Mouse (Mus musculus) spleen, postnatal 10 days (tissue): ENCODE data around the gene Nol12.

Experiments
- DNase-seq, 2 experiments: peaks; one replicate each; pipeline ENCODE4 v3.0.0; 2021 to 2022; ENCODE audit warnings: low spot score in 2 of 2

Nol12 gene

GRCm38 (mm10) chr15:78934784-78935320 lies at the start of gene Nol12:
Gene Nol12, plus strand, starts transcription at chr15:78934933.
- peak; percentile 80 to 84 for DNase-seq

GRCm38 (mm10) chr15:78889401-78889853 lies 45.3 kb upstream of the Nol12 start:
- no peak for DNase-seq

DNA sequence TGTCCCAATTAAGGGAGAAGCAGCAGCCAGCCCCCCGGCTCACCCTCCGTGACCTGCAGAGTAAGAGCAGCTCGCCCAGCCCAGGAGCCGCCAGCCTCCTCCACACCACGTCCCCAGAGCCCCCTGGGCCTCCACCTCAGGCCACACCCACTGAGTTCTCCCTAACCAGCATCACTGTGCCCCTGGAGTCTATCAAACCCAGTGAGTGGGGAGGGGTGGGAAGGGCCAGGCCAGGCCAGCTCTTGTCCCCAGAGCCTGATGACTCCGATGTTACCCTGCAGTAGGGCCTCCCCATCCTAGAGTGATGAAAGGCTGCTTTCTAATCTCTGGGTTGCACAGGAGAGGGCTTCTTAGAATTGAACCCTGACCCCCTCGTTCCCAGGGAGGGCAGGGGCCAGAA lies 42.3 kb upstream of the Nol12 start:
- no peak for DNase-seq

DNA sequence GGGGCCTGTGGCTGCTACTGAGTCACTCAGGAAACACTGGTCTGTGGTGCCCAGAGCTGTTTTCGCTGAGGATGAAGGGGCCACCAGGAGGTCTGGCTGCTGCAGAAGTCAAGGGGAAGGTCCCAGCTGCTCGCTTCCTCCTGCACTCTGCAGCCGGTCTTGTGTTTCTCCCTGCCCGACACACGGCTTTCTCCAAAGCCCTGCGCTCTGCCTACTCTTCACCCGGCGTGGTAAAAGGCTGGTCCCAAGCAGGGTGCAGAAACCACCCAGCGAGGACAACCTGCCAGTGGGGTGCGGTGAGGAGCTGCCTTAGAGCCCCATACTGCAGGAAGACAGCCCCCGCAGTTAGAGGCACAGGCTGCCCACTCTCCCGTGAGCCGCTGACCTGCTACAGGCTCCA lies 40.0 kb upstream of the Nol12 start:
- DNase-seq: peak; percentile 31 to 55

GRCm38 (mm10) chr15:78895741-78896140 lies 39.0 kb upstream of the Nol12 start:
- DNase-seq: no peak

GRCm38 (mm10) chr15:78896149-78896548 lies 38.6 kb upstream of the Nol12 start:
- DNase-seq: peak; percentile 28 to 38

DNA sequence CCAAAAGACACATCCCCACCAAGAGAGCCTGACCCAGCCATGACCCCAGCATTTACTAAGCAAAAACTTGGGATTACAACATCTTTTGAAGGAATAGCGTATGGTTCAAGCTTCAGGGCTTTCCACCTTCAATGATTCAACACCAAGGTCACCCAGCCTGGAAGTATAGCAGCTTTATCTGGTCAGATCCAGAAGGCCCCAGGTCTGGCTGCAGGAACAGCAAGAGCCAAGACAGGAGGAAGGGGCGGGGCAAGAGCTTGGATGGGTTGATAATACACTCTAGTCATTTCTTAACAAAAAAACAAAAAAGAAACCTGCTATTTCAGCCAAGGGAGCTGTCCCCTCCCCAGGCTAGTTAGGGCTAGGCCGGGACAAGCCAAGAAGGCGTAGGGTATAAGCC lies 37.2 kb upstream of the Nol12 start:
- peak in 1 of 2 experiments; percentile 61 for DNase-seq

- peak; percentile 48 to 55 for DNase-seq
Measured at GRCm38 (mm10) chr15:78898507-78899001, 36.2 kb upstream of the Nol12 start.

- DNase-seq: peak in 1 of 2 experiments; percentile 47
Measured at GRCm38 (mm10) chr15:78899409-78899739, 35.4 kb upstream of the Nol12 start, which contains the start of gene Gm49510. Gene Gm49510, plus strand, starts transcription at chr15:78899667.

- DNase-seq: peak; percentile 71 to 83
Measured at GRCm38 (mm10) chr15:78899740-78900584, 34.8 kb upstream of the Nol12 start, which contains the start of gene Sh3bp1. Gene Sh3bp1, plus strand, starts transcription at chr15:78899768.

DNA sequence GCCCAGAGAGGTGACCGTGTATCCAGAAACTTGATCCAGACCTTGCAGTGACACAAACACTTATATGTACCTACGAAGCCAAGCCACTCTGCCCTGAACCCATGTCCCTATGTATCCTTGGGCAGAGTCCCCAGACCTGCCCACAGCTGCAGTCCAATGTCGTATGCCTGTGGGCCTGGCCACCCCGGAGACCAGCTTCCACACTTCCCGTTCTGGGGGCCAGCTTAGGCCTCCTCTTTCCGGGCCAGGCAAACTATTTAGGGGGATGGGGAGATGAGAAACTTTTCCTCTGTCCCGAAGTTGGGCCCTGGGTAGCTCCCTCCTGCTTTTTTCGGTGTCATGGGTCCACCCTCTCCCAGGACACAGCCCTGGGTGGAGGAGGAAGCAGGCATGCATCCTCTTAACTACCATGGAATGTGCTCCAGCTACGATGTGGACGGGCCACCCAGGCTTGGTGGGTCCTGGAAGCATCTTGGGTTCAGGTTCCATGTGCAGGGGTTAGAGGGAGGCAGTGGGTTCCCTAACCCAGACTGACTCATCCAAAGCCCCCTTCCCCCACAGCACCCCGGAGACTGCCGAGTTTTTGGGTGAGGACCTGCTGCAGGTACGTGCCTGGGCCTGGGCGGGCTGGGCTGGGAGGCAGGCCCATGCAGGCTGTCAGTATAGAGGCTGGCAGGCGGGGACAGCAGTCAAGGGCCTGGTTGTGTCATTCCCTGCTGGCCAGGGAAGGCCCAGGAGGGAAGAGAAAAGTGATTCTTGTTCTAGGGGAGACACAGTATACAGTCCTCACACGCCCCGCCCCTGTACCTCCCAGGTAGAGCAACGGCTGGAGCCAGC lies 33.9 kb upstream of the Nol12 start:
- peak; percentile 41 for DNase-seq

- no peak for DNase-seq
Measured at GRCm38 (mm10) chr15:78901422-78901789, 33.3 kb upstream of the Nol12 start.

DNA sequence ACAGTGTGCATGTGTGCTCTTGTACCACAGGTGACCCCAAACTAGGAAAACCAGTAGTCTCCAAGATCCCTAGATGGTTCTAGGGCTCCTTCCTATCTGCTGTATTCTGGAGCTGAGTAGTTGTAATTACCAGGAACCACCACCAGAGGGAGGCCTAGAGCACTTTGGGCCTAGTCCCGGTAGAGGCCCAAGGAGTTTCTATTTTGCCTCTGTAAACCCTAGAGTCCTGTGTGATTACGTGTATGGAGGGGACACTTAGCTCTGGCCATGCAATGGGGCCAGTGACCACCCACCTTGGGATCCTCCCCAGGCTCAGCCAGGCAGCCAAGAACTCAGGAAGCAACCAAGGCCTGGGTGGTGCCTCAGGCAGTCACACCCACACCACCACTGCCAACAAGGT lies 31.5 kb upstream of the Nol12 start:
- DNase-seq: peak; percentile 83 to 91

DNA sequence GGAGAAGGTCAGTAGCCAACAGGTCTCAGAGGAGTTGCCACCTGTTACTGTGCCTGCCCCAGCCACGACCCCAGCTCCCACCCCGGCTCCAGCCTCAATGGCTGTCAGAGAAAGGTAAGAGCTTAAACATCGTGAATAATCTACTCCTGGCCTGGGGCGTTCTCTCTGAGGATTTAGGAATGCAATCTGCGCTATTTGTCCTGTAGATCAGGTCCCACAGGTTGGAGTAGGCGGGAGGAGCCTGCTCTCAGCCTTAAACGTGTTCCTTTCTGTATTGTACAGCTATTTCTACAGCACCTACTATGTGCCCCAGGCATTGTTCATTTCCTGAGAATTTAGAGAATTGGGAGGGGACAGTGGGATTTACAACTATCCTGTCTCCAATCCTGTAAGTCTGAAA lies 26.3 kb upstream of the Nol12 start:
- no peak for DNase-seq

GRCm38 (mm10) chr15:78908982-78909381 lies 25.8 kb upstream of the Nol12 start:
- no peak for DNase-seq

DNA sequence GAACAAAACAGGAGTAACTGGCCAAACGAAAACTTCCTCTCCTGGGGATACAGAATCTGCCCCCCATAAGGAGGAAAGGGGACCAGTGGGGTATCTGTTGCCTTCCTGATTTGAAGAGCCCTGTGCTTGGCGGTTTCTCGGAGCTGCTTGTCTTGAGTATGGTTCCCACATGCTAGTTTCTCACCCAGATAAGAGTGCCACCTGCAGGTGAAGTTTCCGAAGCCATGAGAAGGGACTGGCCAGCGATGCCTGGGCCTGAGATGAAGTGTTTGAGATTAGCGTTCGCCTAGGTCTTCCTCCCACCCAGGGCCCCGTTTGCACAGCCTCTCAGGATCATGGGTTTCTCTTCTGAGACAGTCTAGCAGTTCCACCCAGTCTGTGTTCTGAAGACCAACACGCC lies 22.7 kb upstream of the Nol12 start:
- DNase-seq: peak in 1 of 2 experiments; percentile 67

DNA sequence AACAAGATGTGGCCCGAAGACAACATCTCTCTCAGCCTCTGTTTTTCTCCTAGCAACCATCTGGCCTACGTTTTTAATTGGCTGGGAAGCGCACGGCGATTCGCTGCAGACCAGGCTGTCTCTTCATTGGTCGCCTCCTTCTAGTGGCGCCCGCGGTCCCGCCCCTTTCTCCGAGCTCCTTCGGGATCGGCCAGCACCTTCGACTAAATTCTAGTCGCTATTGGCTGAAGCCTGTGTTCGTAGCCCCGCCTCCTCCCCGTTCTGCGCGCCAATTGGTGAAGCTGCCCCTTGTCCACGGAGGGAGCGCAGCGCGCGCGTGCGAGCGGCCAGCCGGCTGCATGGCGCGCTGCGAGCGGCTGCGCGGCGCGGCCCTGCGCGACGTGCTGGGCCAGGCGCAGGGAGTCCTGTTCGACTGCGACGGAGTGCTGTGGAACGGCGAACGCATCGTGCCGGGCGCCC lies 21.1 kb upstream of the Nol12 start, which contains the start of gene Pdxp:
Gene Pdxp (plus strand): TSS at position 288 of the 459 bp plus-strand sequence.
- DNase-seq: peak; percentile 80 to 96

- no peak for DNase-seq
Measured at GRCm38 (mm10) chr15:78914091-78914822, 20.5 kb upstream of the Nol12 start.

DNA sequence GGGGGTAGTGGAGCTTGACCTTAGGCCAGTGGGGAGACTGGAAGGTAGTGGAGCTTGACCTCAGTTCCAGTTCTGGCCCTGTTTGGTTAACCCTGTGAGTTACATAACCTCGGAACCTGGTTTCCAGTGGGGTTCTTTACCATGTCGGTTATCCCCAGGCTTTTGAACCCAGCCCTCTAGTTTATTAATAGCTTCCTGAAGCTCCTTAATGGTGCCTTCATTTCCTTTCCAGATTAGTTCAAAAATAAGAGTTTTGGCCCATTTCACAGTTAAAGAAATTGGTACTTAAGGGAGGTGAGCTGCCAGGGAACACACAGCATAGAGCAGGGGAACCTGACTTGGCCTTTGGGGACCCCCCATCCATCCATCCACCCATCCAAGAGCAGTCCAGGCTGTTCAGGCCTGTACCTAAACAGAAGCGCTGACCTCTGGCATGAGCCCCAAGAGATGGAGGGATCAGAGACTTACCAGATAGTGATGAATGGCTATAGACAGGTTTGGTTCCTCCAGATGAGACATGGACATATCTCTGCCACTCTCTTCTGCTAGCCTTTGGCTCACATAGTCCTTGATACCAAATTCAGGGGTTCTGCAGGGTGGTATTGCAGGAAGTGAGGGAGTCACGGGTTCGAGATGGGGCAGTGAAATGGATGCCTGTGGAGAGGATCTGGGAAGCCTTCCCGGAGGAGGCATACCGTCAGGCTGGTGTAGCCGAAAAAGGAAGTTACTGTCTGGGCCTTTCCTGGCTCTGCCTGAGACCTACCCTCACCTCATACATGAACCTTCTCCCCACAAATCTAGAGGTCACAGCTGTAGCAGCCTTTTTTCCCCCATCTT lies 19.7 kb upstream of the Nol12 start:
- no peak for DNase-seq

DNA sequence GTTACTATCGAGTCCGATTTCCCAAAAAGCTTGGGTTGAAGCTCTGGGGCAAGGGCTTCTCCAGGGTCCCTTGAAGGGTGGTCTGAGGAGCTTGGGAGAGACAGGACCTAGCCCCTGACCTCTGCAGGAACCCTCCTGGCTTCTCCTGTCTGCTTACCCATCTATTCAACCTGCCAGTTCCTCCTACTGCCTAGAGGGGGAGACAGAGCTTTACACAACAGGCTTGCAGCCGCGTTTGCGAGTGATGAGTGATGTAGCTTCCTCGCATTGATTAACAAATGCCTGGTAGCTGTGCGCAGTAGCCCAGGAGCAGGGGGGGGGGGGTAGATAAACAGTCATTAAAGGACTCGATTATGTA lies 19.1 kb upstream of the Nol12 start:
- peak; percentile 60 to 83 for DNase-seq
